Mouse (Mus musculus): ENCODE results near the gene Irf5. TPM values are rescaled to one million over a fixed set of nuclear protein-coding genes. Genes with fewer than 3 reads are reported as not detected.
A peak's percentile ranks its signal among the peaks of the same experiment; 100 is the strongest.

The Irf5 gene
- total RNA-seq (2021): 1 to 10 TPM; 4.4 to 4.9 TPM
- long read RNA-seq, experiment 1, transcript Irf5-201 (9 exons, 2,189 nt): major isoform, 5 of 7 reads
- long read RNA-seq, experiment 1, partial matches to known transcripts: 1 of 7 reads
- long read RNA-seq, experiment 1, other reads (novel, unspliced or antisense): 1 of 7 reads
- long read RNA-seq, experiment 2, partial matches to known transcripts: 1 of 3 reads
- long read RNA-seq, experiment 2, other reads (novel, unspliced or antisense): 1 of 3 reads

GRCm38 (mm10) chr6:29526281-29527251 is at the start of gene Irf5:
TSS of gene Irf5 (plus strand) at chr6:29526625.
- peak; percentile 40 to 57 for DNase-seq

GRCm38 (mm10) chr6:29482691-29483090 is 43.7 kb upstream of the Irf5 start:
- DNase-seq: peak in 1 of 2 experiments; percentile 24

- peak; percentile 70 to 83 for DNase-seq
Observed at GRCm38 (mm10) chr6:29484716-29485559, 41.5 kb upstream of the Irf5 start.

GRCm38 (mm10) chr6:29485951-29486350 is 40.5 kb upstream of the Irf5 start:
- DNase-seq: no peak

GRCm38 (mm10) chr6:29494101-29494500 is 32.3 kb upstream of the Irf5 start:
- DNase-seq: peak; percentile 60 to 72

- no peak for DNase-seq
Observed at GRCm38 (mm10) chr6:29496270-29496669, 30.2 kb upstream of the Irf5 start.

- DNase-seq: no peak
Observed at GRCm38 (mm10) chr6:29497791-29498190, 28.6 kb upstream of the Irf5 start.

- DNase-seq: no peak
Observed at GRCm38 (mm10) chr6:29500177-29500576, 26.2 kb upstream of the Irf5 start.

GRCm38 (mm10) chr6:29500810-29501209 is 25.6 kb upstream of the Irf5 start:
- DNase-seq: no peak

GRCm38 (mm10) chr6:29501599-29501998 is 24.8 kb upstream of the Irf5 start:
- DNase-seq: no peak

- DNase-seq: no peak
Observed at GRCm38 (mm10) chr6:29505493-29505892, 20.9 kb upstream of the Irf5 start.

GRCm38 (mm10) chr6:29506834-29507233 is 19.6 kb upstream of the Irf5 start:
- DNase-seq: no peak

- DNase-seq: peak; percentile 25 to 30
Observed at GRCm38 (mm10) chr6:29507447-29508309, 18.7 kb upstream of the Irf5 start, which contains the start of gene Kcp. TSS of gene Kcp (minus strand) at chr6:29507952.

GRCm38 (mm10) chr6:29509086-29509485 is 17.3 kb upstream of the Irf5 start:
- DNase-seq: no peak

GRCm38 (mm10) chr6:29513284-29513683 is 13.1 kb upstream of the Irf5 start:
- peak; percentile 33 to 45 for DNase-seq

- DNase-seq: peak; percentile 78 to 84
Observed at GRCm38 (mm10) chr6:29517139-29517538, 9.3 kb upstream of the Irf5 start.

- DNase-seq: no peak
Observed at GRCm38 (mm10) chr6:29522626-29523300, 3.7 kb upstream of the Irf5 start.

GRCm38 (mm10) chr6:29523301-29524033 is 3.0 kb upstream of the Irf5 start:
- DNase-seq: no peak

- DNase-seq: no peak
Observed at GRCm38 (mm10) chr6:29524034-29524489, 2.4 kb upstream of the Irf5 start.

GRCm38 (mm10) chr6:29525256-29525655 is 1.2 kb upstream of the Irf5 start:
- DNase-seq: no peak
